Mouse (Mus musculus) small intestine, adult 2 months (tissue): Measurements from ENCODE around the gene Polr2l.

ENCODE experiments used
- CTCF ChIP-seq: fragments of 200-500 bp; IDR thresholded peaks from 2 replicates; pipeline ENCODE4 v1.5.1; 2012; ENCODE audit warnings: low read depth, mild to moderate bottlenecking, control low read depth, inconsistent platforms, low read length, moderate library complexity, mixed read lengths; ENCODE audit not compliant: insufficient replicate concordance, insufficient read length; ENCODE audit errors: extremely low read depth
- POLR2A ChIP-seq: fragments of 200-500 bp; IDR thresholded peaks from 2 replicates; pipeline ENCODE4 v1.6.1; 2012; ENCODE audit warnings: low read depth, mild to moderate bottlenecking, control low read depth, inconsistent platforms, low read length, moderate library complexity

DNA sequence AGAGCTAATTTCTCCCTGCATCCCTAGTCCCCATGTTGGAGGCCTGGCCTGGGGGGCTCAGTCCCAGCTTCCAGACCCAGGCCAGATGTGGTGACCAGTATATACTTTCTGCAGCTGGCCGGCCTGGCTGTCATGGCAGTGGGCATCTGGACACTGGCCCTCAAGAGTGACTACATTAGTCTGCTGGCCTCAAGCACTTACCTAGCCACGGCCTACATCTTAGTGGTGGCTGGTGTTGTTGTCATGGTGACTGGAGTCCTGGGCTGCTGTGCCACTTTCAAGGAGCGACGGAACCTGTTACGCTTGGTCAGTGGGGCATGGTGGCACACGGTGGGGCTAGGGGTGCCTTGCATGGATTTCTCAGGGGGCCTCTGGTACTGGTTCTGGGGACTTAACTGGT lies 5.6 kb downstream of the Polr2l start:
- TF ChIP-seq CTCF (no peak), POLR2A (no peak)
